Mouse (Mus musculus): Measurements from ENCODE around the gene Slc9a9. TPM values are rescaled to one million over a fixed set of nuclear protein-coding genes. Genes with fewer than 3 reads are reported as not detected.

The Slc9a9 gene
- polyA plus RNA-seq, 1 experiment, result 127 TPM

- no peak for TF ChIP-seq CTCF (IDR thresholded peaks at IDR 0.05; ENCODE audit: low read depth, low read length)
- no peak for TF ChIP-seq POLR2A (IDR thresholded peaks at IDR 0.05; ENCODE audit: borderline replicate concordance, low read depth, low read length)
- no peaks in the 10 kb centered on the region for H3K4me1 ChIP-seq (ENCODE audit: control insufficient read depth, insufficient read depth, low read length)
- H3K27ac ChIP-seq (ENCODE audit: insufficient read depth, low read depth, low read length), result no peak overlapping the region
These were observed 557.3 kb downstream of the Slc9a9 start for GRCm38 (mm10) chr9:95226986-95227385.

GRCm38 (mm10) chr9:95228123-95228522 is 558.4 kb downstream of the Slc9a9 start:
- Histone ChIP-seq H3K27ac (ENCODE audit: insufficient read depth, low read depth, low read length) (no peak overlapping the region), H3K4me3 (ENCODE audit: insufficient read depth, low read length) (no peak overlapping the region), H3K4me1 (ENCODE audit: control insufficient read depth, insufficient read depth, low read length) (no peaks in the 10 kb centered on the region)
- TF ChIP-seq CTCF (IDR thresholded peaks at IDR 0.05; ENCODE audit: low read depth, low read length) (no peak), POLR2A (IDR thresholded peaks at IDR 0.05; ENCODE audit: borderline replicate concordance, low read depth, low read length) (no peak)

More at GRCm38 (mm10) chr9:95226986-95227385, 557.3 kb downstream of the Slc9a9 start:
- H3K4me3 ChIP-seq (ENCODE audit: insufficient read depth, low read length), result no peak overlapping the region

- Histone ChIP-seq H3K27ac (ENCODE audit: insufficient read depth, low read depth, low read length) (no peak overlapping the region), H3K4me1 (ENCODE audit: control insufficient read depth, insufficient read depth, low read length) (no peaks in the 10 kb centered on the region), H3K4me3 (ENCODE audit: insufficient read depth, low read length) (no peak overlapping the region)
- TF ChIP-seq CTCF (IDR thresholded peaks at IDR 0.05; ENCODE audit: low read depth, low read length) (no peak), POLR2A (IDR thresholded peaks at IDR 0.05; ENCODE audit: borderline replicate concordance, low read depth, low read length) (no peak)
These were observed 559.4 kb downstream of the Slc9a9 start for GRCm38 (mm10) chr9:95229147-95229546.

GRCm38 (mm10) chr9:95239900-95240299 is 570.2 kb downstream of the Slc9a9 start:
- Histone ChIP-seq H3K4me3 (ENCODE audit: insufficient read depth, low read length) (no peak overlapping the region), H3K27ac (ENCODE audit: insufficient read depth, low read depth, low read length) (no peak overlapping the region), H3K4me1 (ENCODE audit: control insufficient read depth, insufficient read depth, low read length) (no peaks in the 10 kb centered on the region)
- TF ChIP-seq POLR2A (IDR thresholded peaks at IDR 0.05; ENCODE audit: borderline replicate concordance, low read depth, low read length) (no peak), CTCF (IDR thresholded peaks at IDR 0.05; ENCODE audit: low read depth, low read length) (no peak)

- Histone ChIP-seq H3K27ac (ENCODE audit: insufficient read depth, low read depth, low read length) (no peak overlapping the region), H3K4me1 (ENCODE audit: control insufficient read depth, insufficient read depth, low read length) (no peaks in the 10 kb centered on the region), H3K4me3 (ENCODE audit: insufficient read depth, low read length) (no peak overlapping the region)
- TF ChIP-seq POLR2A (IDR thresholded peaks at IDR 0.05; ENCODE audit: borderline replicate concordance, low read depth, low read length) (no peak), CTCF (IDR thresholded peaks at IDR 0.05; ENCODE audit: low read depth, low read length) (no peak)
These were observed 573.0 kb downstream of the Slc9a9 start for GRCm38 (mm10) chr9:95242628-95243195.

GRCm38 (mm10) chr9:95254162-95254561 is 584.5 kb downstream of the Slc9a9 start:
- H3K27ac ChIP-seq (ENCODE audit: insufficient read depth, low read depth, low read length), result no peak overlapping the region
- TF ChIP-seq CTCF (IDR thresholded peaks at IDR 0.05; ENCODE audit: low read depth, low read length), result no peak
- no peak for TF ChIP-seq POLR2A (IDR thresholded peaks at IDR 0.05; ENCODE audit: borderline replicate concordance, low read depth, low read length)
- no peaks in the 10 kb centered on the region for H3K4me1 ChIP-seq (ENCODE audit: control insufficient read depth, insufficient read depth, low read length)
- H3K4me3 ChIP-seq (ENCODE audit: insufficient read depth, low read length), result no peak overlapping the region

- no peaks in the 10 kb centered on the region for H3K4me1 ChIP-seq (ENCODE audit: control insufficient read depth, insufficient read depth, low read length)
- no peak overlapping the region for H3K4me3 ChIP-seq (ENCODE audit: insufficient read depth, low read length)
- H3K27ac ChIP-seq (ENCODE audit: insufficient read depth, low read depth, low read length), result no peak overlapping the region
- TF ChIP-seq CTCF (IDR thresholded peaks at IDR 0.05; ENCODE audit: low read depth, low read length) (no peak), POLR2A (IDR thresholded peaks at IDR 0.05; ENCODE audit: borderline replicate concordance, low read depth, low read length) (no peak)
These were observed 586.1 kb downstream of the Slc9a9 start for GRCm38 (mm10) chr9:95255844-95256243.

GRCm38 (mm10) chr9:95256680-95257316 is 587.1 kb downstream of the Slc9a9 start:
- TF ChIP-seq POLR2A (IDR thresholded peaks at IDR 0.05; ENCODE audit: borderline replicate concordance, low read depth, low read length), result no peak
- no peak for TF ChIP-seq CTCF (IDR thresholded peaks at IDR 0.05; ENCODE audit: low read depth, low read length)
- Histone ChIP-seq H3K4me3 (ENCODE audit: insufficient read depth, low read length) (no peak overlapping the region), H3K27ac (ENCODE audit: insufficient read depth, low read depth, low read length) (no peak overlapping the region), H3K4me1 (ENCODE audit: control insufficient read depth, insufficient read depth, low read length) (no peaks in the 10 kb centered on the region)

- H3K4me3 ChIP-seq (ENCODE audit: insufficient read depth, low read length), result no peak overlapping the region
- H3K27ac ChIP-seq (ENCODE audit: insufficient read depth, low read depth, low read length), result no peak overlapping the region
- TF ChIP-seq CTCF (IDR thresholded peaks at IDR 0.05; ENCODE audit: low read depth, low read length) (no peak), POLR2A (IDR thresholded peaks at IDR 0.05; ENCODE audit: borderline replicate concordance, low read depth, low read length) (no peak)
- no peaks in the 10 kb centered on the region for H3K4me1 ChIP-seq (ENCODE audit: control insufficient read depth, insufficient read depth, low read length)
These were observed 593.1 kb downstream of the Slc9a9 start for GRCm38 (mm10) chr9:95262851-95263250.

- H3K4me3 ChIP-seq (ENCODE audit: insufficient read depth, low read length), result no peak overlapping the region
- H3K4me1 ChIP-seq (ENCODE audit: control insufficient read depth, insufficient read depth, low read length), result no peaks in the 10 kb centered on the region
- H3K27ac ChIP-seq (ENCODE audit: insufficient read depth, low read depth, low read length), result no peak overlapping the region
- TF ChIP-seq POLR2A (IDR thresholded peaks at IDR 0.05; ENCODE audit: borderline replicate concordance, low read depth, low read length) (no peak), CTCF (IDR thresholded peaks at IDR 0.05; ENCODE audit: low read depth, low read length) (no peak)
These were observed 594.3 kb downstream of the Slc9a9 start for GRCm38 (mm10) chr9:95263867-95264509.
